Mouse (Mus musculus) A20 (cell line): Measurements from ENCODE around the gene Coq8b.

ENCODE experiments used
- DNase-seq: peaks from one replicate; pipeline ENCODE4 v3.0.0-alpha.2; 2011; ENCODE audit warnings: low read depth, low spot score

The Coq8b gene

GRCm38 (mm10) chr7:27271423-27271822, 38.6 kb downstream of the Coq8b start:
- DNase-seq: no peak

GRCm38 (mm10) chr7:27273739-27274351, 41.0 kb downstream of the Coq8b start:
- peak; percentile 35 for DNase-seq

GRCm38 (mm10) chr7:27274916-27275315, 42.1 kb downstream of the Coq8b start:
- no peak for DNase-seq

GRCm38 (mm10) chr7:27276021-27276420, 43.2 kb downstream of the Coq8b start:
- peak; percentile 35 for DNase-seq

- peak; percentile 44 for DNase-seq
Observed at GRCm38 (mm10) chr7:27277191-27277590, 44.4 kb downstream of the Coq8b start.

GRCm38 (mm10) chr7:27281717-27282116, 48.9 kb downstream of the Coq8b start:
- DNase-seq: no peak

GRCm38 (mm10) chr7:27282225-27282624, 49.4 kb downstream of the Coq8b start:
- DNase-seq: no peak

- DNase-seq: no peak
Observed at GRCm38 (mm10) chr7:27284865-27285697, 52.3 kb downstream of the Coq8b start.

GRCm38 (mm10) chr7:27285698-27286066, 52.9 kb downstream of the Coq8b start:
- peak; percentile 74 for DNase-seq

- no peak for DNase-seq
Observed at GRCm38 (mm10) chr7:27288732-27289131, 55.9 kb downstream of the Coq8b start.

- peak; percentile 22 for DNase-seq
Observed at GRCm38 (mm10) chr7:27290555-27290954, 57.7 kb downstream of the Coq8b start.

GRCm38 (mm10) chr7:27291795-27292466, 59.1 kb downstream of the Coq8b start:
- DNase-seq: no peak

- DNase-seq: no peak
Observed at GRCm38 (mm10) chr7:27295956-27296355, 63.1 kb downstream of the Coq8b start.

- DNase-seq: no peak
Observed at GRCm38 (mm10) chr7:27296518-27296917, 63.7 kb downstream of the Coq8b start.

GRCm38 (mm10) chr7:27298033-27298610, 65.3 kb downstream of the Coq8b start:
- DNase-seq: no peak

GRCm38 (mm10) chr7:27298816-27299215, 66.0 kb downstream of the Coq8b start:
- DNase-seq: no peak

- DNase-seq: no peak
Observed at GRCm38 (mm10) chr7:27300351-27300750, 67.5 kb downstream of the Coq8b start.

- no peak for DNase-seq
Observed at GRCm38 (mm10) chr7:27300801-27301200, 68.0 kb downstream of the Coq8b start.

- peak; percentile 83 for DNase-seq
Observed at GRCm38 (mm10) chr7:27302172-27302571, 69.3 kb downstream of the Coq8b start.

- DNase-seq: no peak
Observed at GRCm38 (mm10) chr7:27305091-27305730, 72.4 kb downstream of the Coq8b start.
